Mouse (Mus musculus): ENCODE measurements around the gene Scly. TPM values are rescaled to one million over a fixed set of nuclear protein-coding genes. Genes with fewer than 3 reads are reported as not detected.

The Scly gene
- total RNA-seq, 2 experiments from 2014 or later: 12.7 to 13.4 TPM

- no peak for DNase-seq (ENCODE audit: low spot score in 2 of 2)
These were observed 58.0 kb downstream of the Scly start for GRCm38 (mm10) chr1:91356105-91356504.

GRCm38 (mm10) chr1:91362113-91362512 is 64.0 kb downstream of the Scly start:
- DNase-seq (ENCODE audit: low spot score in 2 of 2): no peak

- DNase-seq (ENCODE audit: low spot score in 2 of 2): no peak
These were observed 66.9 kb downstream of the Scly start for GRCm38 (mm10) chr1:91364822-91365644.

GRCm38 (mm10) chr1:91365816-91366214 is 67.7 kb downstream of the Scly start:
- no peak for DNase-seq (ENCODE audit: low spot score in 2 of 2)

- peak; percentile 28 to 38 for DNase-seq (ENCODE audit: low spot score in 2 of 2)
These were observed 68.3 kb downstream of the Scly start, which contains the start of gene Erfe for GRCm38 (mm10) chr1:91366215-91367108. Gene Erfe (plus strand): TSS chr1:91366430.

GRCm38 (mm10) chr1:91367295-91367694 is 69.2 kb downstream of the Scly start:
- no peak for DNase-seq (ENCODE audit: low spot score in 2 of 2)

GRCm38 (mm10) chr1:91369408-91369807 is 71.3 kb downstream of the Scly start:
- DNase-seq (ENCODE audit: low spot score in 2 of 2): no peak

- DNase-seq (ENCODE audit: low spot score in 2 of 2): no peak
These were observed 71.9 kb downstream of the Scly start for GRCm38 (mm10) chr1:91370055-91370454.

Other genes with a start within 250 kb of the Scly start
- not detected for gene Rbm44, start 153.2 kb upstream of the Scly start, total RNA-seq (2021)
- 10 to 100 TPM; 51.3 to 53.0 TPM for gene Ramp1, start 118.5 kb upstream of the Scly start, total RNA-seq (2021)
- gene Ube2f, start 48.0 kb upstream of the Scly start, total RNA-seq (2021): 10 to 100 TPM; 57.2 to 57.4 TPM
- gene Espnl, start 23.7 kb downstream of the Scly start, total RNA-seq (2021): under 1 TPM; 0.05 to 0.10 TPM
- gene Klhl30, start 52.7 kb downstream of the Scly start, total RNA-seq (2021): under 1 TPM; 0.09 to 0.12 TPM
- under 1 TPM in 1 of 2 experiments, not detected in 1; 0.12 TPM for gene Erfe, start 68.1 kb downstream of the Scly start, total RNA-seq (2021)
- gene Ilkap, start 100.5 kb downstream of the Scly start, total RNA-seq (2021): 10 to 100 TPM; 63.6 to 63.7 TPM
- gene Hes6, start 115.7 kb downstream of the Scly start, total RNA-seq (2021): 10 to 100 TPM; 20.6 to 21.9 TPM
- 10 to 100 TPM; 24.2 to 28.6 TPM for gene Per2, start 161.0 kb downstream of the Scly start, total RNA-seq (2021)
- gene Traf3ip1, start 196.3 kb downstream of the Scly start, total RNA-seq (2021): 10 to 100 TPM; 11.6 to 12.6 TPM
- gene Asb1, start 242.2 kb downstream of the Scly start, total RNA-seq (2021): 10 to 100 TPM; 44.6 to 48.5 TPM